Mouse (Mus musculus) forelimb bud, embryonic 11.5 days (tissue): ENCODE results near the gene Zcchc10.
"Not testable (repeated sequence)": the region's sequence is repeated elsewhere in the genome, so short reads cannot be mapped to it uniquely, and the experiment has no call there.

Experiments
- DNase-seq: peaks from one replicate; pipeline ENCODE4 v3.0.0-alpha.2; 2012; ENCODE audit warnings: low read depth, low spot score

Gene Zcchc10

GRCm38 (mm10) chr11:53316996-53317395, 7.5 kb upstream of the Zcchc10 start:
- no peak for DNase-seq

GRCm38 (mm10) chr11:53318041-53318440, 6.4 kb upstream of the Zcchc10 start:
- DNase-seq: no peak

- DNase-seq: not testable (repeated sequence)
Measured at GRCm38 (mm10) chr11:53318568-53318967, 5.9 kb upstream of the Zcchc10 start.

GRCm38 (mm10) chr11:53319867-53320266, 4.6 kb upstream of the Zcchc10 start:
- not testable (repeated sequence) for DNase-seq

- DNase-seq: no peak
Measured at GRCm38 (mm10) chr11:53330325-53330724, 5.8 kb downstream of the Zcchc10 start.

- DNase-seq: no peak
Measured at GRCm38 (mm10) chr11:53331121-53331520, 6.6 kb downstream of the Zcchc10 start.

- DNase-seq: no peak
Measured at GRCm38 (mm10) chr11:53332076-53332680, 7.7 kb downstream of the Zcchc10 start.

- no peak for DNase-seq
Measured at GRCm38 (mm10) chr11:53335505-53336181, 11.2 kb downstream of the Zcchc10 start.

GRCm38 (mm10) chr11:53336182-53336571, 11.7 kb downstream of the Zcchc10 start:
- DNase-seq: no peak

- no peak for DNase-seq
Measured at GRCm38 (mm10) chr11:53336924-53337323, 12.4 kb downstream of the Zcchc10 start.

- no peak for DNase-seq
Measured at GRCm38 (mm10) chr11:53337684-53338083, 13.2 kb downstream of the Zcchc10 start.

GRCm38 (mm10) chr11:53341019-53341418, 16.5 kb downstream of the Zcchc10 start:
- not testable (repeated sequence) for DNase-seq

GRCm38 (mm10) chr11:53342711-53343110, 18.2 kb downstream of the Zcchc10 start:
- no peak for DNase-seq

- DNase-seq: no peak
Measured at GRCm38 (mm10) chr11:53345328-53345727, 20.8 kb downstream of the Zcchc10 start.

- DNase-seq: no peak
Measured at GRCm38 (mm10) chr11:53345738-53346137, 21.3 kb downstream of the Zcchc10 start.

- DNase-seq: peak; percentile 85
Measured at GRCm38 (mm10) chr11:53350291-53351223, 26.1 kb downstream of the Zcchc10 start, which contains the start of gene Aff4. Gene Aff4, plus strand, starts transcription at chr11:53350833.

- peak; percentile 69 for DNase-seq
Measured at GRCm38 (mm10) chr11:53351224-53351942, 26.9 kb downstream of the Zcchc10 start.

- DNase-seq: no peak
Measured at GRCm38 (mm10) chr11:53351943-53352590, 27.6 kb downstream of the Zcchc10 start.

- no peak for DNase-seq
Measured at GRCm38 (mm10) chr11:53358504-53359155, 34.2 kb downstream of the Zcchc10 start.

GRCm38 (mm10) chr11:53367032-53367431, 42.6 kb downstream of the Zcchc10 start:
- no peak for DNase-seq
